Mouse (Mus musculus): ENCODE measurements around the gene Srgap2. TPM values are rescaled to one million over a fixed set of nuclear protein-coding genes. Genes with fewer than 3 reads are reported as not detected.
A peak's percentile ranks its signal among the peaks of the same experiment; 100 is the strongest.

Gene Srgap2
- total RNA-seq, 2 experiments from 2014 or later = 27.1 to 35.8 TPM

DNA sequence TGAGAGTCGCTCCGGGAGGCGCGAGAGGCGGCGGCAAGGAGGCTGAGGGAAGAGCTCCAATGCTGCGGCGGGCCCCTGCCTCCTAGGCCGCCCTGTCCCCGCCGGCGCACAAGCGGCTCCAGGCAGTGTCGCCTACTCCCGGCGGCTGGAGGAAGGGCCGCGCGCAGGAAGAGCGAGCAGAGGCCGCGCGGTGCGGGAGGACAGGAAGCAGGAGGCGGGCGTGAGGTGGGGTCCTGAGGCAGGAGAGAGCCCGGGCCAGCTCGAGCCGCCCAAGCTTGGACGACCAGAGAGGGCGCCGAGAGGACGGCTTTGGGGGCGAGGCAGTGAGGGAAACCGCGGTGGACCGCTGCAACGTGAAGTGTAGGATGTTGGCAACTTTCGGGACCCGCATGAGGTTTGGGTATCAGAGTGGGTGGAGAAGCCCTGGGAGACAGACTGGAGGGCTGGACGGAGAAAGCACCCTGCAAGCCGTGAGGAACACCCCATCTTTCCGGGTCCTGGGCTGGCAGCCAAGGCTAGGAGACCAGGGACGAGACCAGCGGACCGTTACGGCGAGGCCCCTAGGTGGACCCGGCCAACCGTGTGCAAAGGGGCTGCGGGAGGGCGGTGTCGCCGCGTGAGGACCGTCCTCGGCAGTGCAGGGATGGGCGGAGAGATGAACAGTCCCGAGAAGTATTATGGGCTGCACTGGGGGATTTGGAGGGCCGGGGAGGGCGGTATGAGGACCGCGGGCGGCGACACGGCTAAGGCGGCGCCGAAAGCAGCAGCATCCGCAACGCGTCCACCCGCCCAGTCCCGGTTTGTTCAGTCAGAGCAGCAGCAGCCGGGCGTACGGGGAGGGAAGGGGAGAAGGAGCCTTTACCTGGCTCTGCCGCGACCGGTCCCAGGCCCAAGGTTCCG lies 531 bp downstream of the Srgap2 start:
- DNase-seq = peak; percentile 76

DNA sequence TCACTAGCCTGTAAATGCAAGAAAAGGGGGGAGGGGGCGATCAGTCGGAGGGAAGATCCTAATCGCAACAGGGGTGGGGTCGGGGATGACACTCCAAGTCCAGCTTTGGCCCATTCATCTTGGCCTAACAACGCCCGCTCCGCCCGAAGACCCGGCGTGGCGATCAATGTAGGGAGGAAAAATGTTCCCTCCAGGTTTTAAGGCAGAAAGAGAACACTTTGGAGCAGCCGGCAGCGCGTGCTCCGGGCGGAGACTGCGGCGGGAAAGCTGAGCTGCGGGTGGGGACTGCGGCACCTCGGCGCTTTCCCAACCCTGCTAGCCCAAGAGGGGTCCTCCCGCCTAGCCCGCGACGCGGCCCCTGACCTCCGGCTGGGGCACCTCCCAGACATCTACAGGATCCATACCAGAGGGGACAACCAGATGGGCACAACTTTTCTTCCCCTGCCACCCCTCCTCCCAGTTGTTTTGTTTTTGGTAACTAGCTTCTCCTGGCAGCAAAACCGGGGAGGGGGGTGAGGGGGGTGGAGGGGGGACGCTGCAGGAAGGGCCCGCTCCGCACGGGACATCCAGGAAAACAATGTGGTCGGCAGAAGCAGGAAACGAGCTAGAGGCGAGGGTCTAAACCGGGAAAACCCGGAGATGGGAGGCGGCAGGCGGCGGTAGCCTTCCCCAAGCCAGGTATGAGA lies 1.4 kb downstream of the Srgap2 start:
- DNase-seq = peak; percentile 59

DNA sequence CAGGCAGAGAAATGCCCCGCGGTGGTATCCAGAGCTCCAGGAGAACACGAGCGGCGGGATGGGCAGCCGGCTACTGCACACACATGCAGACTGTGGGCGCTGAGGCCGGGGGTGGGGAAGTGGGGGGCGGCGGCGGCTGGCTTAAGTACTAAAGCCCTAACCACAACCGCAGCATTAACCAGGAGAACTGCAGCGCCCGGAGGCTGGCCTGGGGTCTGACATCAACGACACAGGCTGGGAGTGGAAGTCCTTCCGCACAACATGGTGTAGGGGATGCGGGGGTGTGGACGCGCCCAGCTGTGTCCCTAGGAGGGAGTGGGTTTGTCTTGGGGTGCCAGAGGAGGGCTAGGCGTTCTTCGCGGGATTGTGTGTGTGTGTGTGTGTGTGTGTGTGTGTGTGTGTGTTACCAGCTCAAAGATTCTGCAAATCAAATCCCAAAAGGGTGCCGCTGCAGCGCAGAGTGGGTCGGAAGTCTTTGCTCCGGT lies 2.0 kb downstream of the Srgap2 start:
- peak; percentile 58 for DNase-seq

GRCm38 (mm10) chr1:131523794-131524193 lies 3.4 kb downstream of the Srgap2 start:
- DNase-seq = no peak

GRCm38 (mm10) chr1:131516588-131516987 lies 10.6 kb downstream of the Srgap2 start:
- no peak for DNase-seq

DNA sequence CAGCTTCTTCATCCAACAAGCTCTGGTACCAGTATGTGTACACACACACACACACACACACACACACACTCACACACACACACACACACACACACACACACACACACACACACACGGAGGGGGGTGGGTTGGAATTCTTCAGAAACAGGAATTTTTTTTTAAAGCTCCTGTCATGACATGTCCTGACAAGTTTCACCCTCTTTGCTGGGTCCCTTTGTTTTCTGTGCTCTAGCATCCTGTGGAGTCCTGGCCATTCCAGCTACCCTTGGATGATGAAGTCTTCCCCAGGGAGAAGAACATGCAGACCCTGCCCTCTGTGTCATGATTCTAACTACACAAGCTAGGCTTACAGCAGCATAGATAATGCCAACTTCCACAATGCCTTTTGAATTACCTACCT lies 13.0 kb downstream of the Srgap2 start:
- no peak for DNase-seq

GRCm38 (mm10) chr1:131513136-131513535 lies 14.0 kb downstream of the Srgap2 start:
- no peak for DNase-seq

- no peak for DNase-seq
Measured at GRCm38 (mm10) chr1:131511661-131512500, 15.3 kb downstream of the Srgap2 start.

DNA sequence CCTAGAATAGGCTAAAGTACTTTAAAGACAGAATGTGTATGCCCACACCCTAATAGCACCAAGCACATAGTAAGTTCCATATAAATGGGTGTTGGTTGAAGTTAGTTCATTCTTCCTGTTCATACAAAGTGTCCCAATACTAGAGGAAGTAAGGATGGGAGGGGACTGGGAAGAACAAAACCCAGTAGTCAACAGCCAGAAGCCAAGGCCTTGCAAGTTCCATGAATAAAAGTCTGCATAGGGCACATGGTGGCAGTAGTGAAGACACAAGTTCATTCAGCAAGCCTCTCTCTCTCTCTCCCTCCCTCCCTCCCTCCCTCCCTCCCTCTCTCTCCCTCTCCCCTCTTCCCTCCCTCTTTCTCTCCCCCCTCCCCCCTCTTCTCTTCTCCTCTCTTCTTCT lies 16.0 kb downstream of the Srgap2 start:
- no peak for DNase-seq

DNA sequence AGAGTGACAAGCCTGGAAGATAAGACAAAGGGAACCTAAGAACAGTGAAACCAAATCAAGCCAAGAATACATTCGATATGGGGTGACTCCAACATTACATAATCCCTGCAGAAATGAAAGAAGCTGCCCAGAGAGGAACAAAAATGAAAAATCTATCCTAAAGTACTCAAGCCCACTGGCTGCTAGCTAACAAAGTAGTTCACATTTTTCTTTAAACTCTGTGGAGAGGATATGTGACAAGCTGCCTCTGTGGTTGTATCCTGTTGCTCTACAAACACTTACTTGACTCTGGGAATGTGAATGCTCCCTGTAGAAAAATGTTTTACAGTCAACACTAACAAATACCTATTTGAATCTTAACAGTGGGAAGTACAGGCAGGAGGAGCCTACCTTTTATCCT lies 25.5 kb downstream of the Srgap2 start:
- DNase-seq = no peak

DNA sequence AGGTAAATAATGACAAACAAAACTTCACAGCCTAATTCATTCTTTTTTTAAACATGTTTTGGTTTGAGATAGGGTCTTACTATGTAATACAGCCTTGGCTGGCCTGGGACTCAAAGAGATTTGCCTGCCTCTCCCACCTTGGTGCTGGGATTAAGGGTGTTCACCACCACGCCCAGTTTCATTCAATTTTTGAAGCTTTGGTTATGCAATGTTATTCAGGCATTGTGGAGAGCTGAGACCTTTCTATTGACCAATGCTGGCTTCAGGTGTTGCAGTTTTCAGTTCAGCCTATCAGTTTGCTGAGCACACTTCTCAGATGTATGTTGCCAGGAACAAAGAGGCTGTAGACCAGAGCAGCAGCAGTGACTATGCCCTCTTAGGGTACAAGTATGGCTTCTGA lies 28.9 kb downstream of the Srgap2 start:
- no peak for DNase-seq

DNA sequence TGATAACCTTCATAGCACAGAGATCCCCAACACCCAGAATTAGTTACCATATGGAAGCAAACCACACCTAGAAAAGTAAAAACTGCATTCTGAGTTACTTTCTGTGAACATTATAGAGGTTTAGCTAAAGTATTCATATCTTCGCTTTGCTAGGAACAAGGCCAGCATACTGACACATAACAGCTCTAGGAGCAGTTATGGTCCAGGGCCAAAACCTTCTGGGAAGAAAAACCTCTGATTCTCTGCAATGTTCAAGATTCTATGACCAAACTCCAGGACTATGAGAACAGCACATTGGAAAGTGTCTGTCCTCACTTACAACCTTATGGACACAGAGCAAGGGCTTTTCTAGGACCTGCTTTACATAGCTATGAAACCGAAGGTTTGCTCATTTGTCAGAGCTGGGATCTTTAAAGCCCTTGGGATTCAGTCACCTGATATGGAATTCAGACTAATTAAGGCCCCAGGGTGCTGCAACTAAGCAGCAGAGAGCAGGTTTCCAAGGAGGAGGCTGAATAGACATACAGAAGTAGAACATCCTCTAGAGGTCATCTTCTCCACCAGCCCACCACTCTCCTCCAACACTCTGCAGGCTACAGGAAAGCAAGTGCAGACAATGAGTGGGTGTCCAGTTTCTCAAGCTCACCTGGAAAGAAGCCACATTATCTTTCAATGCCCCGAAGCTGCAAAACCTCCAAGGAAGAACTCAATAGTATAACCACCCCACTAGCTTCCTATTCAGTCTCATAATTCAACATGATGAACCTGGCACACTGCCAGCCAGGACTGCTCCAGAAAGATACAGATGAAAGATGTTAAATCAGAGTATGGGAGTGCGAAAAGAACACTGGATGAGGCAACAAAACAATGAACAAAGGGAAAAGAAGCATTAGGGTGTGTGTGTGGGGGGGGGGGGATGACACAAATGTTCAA lies 32.9 kb downstream of the Srgap2 start:
- peak; percentile 52 for DNase-seq

- DNase-seq = no peak
Measured at GRCm38 (mm10) chr1:131492360-131492759, 34.8 kb downstream of the Srgap2 start.

DNA sequence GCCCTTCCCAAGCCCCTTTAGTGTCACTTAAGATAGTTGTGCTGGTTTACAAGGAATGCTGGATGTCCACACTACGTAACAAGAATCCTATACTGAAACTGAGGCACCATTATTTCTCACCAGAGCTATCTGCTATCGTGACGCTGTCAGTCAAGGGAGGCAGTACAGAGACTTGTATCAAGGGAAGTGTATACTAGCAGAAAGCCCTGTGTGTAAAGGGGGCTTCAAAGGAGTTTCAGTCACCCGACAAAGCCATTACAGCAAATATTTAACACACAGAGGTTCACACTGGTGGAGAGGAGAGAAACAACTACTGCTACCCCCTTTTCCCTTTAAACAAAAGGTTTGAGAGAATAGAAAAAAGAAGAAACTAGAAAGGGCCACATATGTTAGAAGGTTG lies 35.6 kb downstream of the Srgap2 start:
- DNase-seq = no peak

DNA sequence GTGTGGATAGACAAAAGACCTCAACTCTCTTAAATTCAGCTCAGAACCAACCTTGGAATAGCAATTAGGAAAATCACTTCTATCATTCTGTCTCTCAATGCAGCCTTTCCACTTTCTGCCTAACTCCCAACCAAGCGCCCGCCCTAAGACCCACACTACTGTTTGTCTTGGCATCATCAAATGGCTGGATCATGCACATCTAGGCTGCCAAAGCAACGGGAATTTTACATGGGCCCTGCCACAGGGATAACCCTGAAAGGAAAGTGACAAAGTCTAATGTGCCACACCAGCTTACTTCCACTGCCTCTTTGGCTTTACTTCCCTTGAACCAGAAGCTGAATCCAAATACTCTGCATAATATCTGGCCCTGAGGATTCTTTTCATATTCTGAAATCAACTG lies 37.8 kb downstream of the Srgap2 start:
- DNase-seq = no peak

- DNase-seq = no peak
Measured at GRCm38 (mm10) chr1:131486094-131486850, 40.9 kb downstream of the Srgap2 start.

- no peak for DNase-seq
Measured at GRCm38 (mm10) chr1:131482242-131482641, 44.9 kb downstream of the Srgap2 start.

GRCm38 (mm10) chr1:131481391-131481790 lies 45.8 kb downstream of the Srgap2 start:
- no peak for DNase-seq

DNA sequence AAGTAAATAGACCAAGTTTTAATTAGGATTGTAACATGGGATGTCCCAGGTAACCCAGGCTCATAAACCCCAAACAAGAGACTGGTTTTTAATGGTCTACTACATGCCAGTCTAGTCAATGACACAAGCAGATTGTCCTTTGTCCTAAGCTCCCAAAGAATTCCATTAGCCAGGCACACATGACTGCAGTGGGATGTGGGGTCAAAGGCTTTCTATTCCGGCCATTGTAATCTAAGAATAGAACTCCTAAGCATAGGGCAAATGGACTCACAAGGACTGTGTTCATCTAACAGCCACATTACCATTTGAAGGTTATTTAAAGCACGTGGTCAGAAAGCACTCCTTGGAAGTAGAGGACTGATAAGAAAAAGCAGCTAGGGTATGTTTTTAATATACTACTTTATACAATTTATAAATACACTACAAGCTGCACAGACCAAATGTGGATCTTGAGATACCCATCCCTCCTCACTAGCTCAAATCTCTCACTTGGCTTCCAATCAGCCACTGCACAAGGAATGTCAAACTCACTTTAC lies 48.3 kb downstream of the Srgap2 start:
- no peak for DNase-seq

DNA sequence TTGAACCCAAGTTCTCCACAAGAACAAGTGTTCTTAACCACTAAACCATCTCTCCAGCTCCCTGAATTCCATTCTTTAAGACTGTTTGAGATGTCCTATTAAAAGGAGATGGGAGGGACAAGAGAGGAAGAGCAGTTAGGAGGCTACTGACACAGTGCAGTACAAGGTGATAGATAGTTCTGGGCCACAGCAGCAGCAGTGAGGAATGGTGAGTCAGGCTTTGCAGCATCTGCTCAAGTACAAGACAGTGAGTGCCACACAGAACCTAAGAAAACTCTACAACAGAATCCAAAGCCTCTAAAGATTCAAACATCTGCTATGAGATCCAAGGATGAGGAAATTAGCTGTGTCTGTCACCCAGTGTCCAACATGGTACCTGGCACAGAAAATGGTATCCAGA lies 51.8 kb downstream of the Srgap2 start:
- no peak for DNase-seq

Measured in adrenal gland, postnatal 10 days (tissue).